Mouse (Mus musculus): ENCODE data around the gene Sytl1. TPM values are rescaled to one million over a fixed set of nuclear protein-coding genes. Genes with fewer than 3 reads are reported as not detected.

The Sytl1 gene
- polyA plus RNA-seq, 1 experiment from 2014 or later, result 0.66 TPM

- ATAC-seq, result no peak
- Histone ChIP-seq H3K4me2 (replicated peaks) (no peak overlapping the region), H3K27ac (no peak overlapping the region), H3K27me3 (peaks cover 37% of the 10 kb centered on the region), H3K4me1 (replicated peaks) (peaks cover 12% of the 10 kb centered on the region), H3K9ac (replicated peaks) (no peak overlapping the region), H3K4me3 (replicated peaks) (no peak overlapping the region), H3K36me3 (no peaks in the 10 kb centered on the region), H3K9me3 (no peaks in the 10 kb centered on the region)
- 85% methylated on average over 8 of the region's 8 CpGs for WGBS
Observed at GRCm38 (mm10) chr4:133221701-133222100, 41.2 kb downstream of the Sytl1 start.

- H3K36me3 ChIP-seq, result no peaks in the 10 kb centered on the region
- peak overlapping the region; percentile 30 for H3K4me3 ChIP-seq (replicated peaks)
- H3K9ac ChIP-seq (replicated peaks), result peak overlapping the region; percentile 59
- no peak overlapping the region for H3K27ac ChIP-seq
- no peak for ATAC-seq
- H3K4me1 ChIP-seq (replicated peaks), result peaks cover 12% of the 10 kb centered on the region
- H3K4me2 ChIP-seq (replicated peaks), result peak overlapping the region; percentile 55
- peaks cover 37% of the 10 kb centered on the region for H3K27me3 ChIP-seq
- H3K9me3 ChIP-seq, result no peaks in the 10 kb centered on the region
- 1% methylated on average over 25 of the region's 25 CpGs for WGBS
Observed at GRCm38 (mm10) chr4:133220656-133221055, 42.3 kb downstream of the Sytl1 start.

- no peak overlapping the region for H3K4me3 ChIP-seq (replicated peaks)
- 90% methylated on average over 3 of the region's 3 CpGs for WGBS
- H3K9me3 ChIP-seq, result no peaks in the 10 kb centered on the region
- H3K27ac ChIP-seq, result no peak overlapping the region
- no peak for ATAC-seq
- H3K9ac ChIP-seq (replicated peaks), result no peak overlapping the region
- H3K36me3 ChIP-seq, result no peaks in the 10 kb centered on the region
- H3K27me3 ChIP-seq, result peaks cover 54% of the 10 kb centered on the region
- H3K4me1 ChIP-seq (replicated peaks), result peaks cover 13% of the 10 kb centered on the region
- no peak overlapping the region for H3K4me2 ChIP-seq (replicated peaks)
Observed at GRCm38 (mm10) chr4:133218745-133219144, 44.2 kb downstream of the Sytl1 start.

GRCm38 (mm10) chr4:133217641-133218040 lies 45.3 kb downstream of the Sytl1 start:
- Histone ChIP-seq H3K36me3 (no peaks in the 10 kb centered on the region), H3K27me3 (peaks cover 60% of the 10 kb centered on the region), H3K4me2 (replicated peaks) (no peak overlapping the region), H3K27ac (no peak overlapping the region), H3K4me3 (replicated peaks) (no peak overlapping the region), H3K4me1 (replicated peaks) (peaks cover 24% of the 10 kb centered on the region), H3K9me3 (no peaks in the 10 kb centered on the region), H3K9ac (replicated peaks) (no peak overlapping the region)
- 1% methylated on average over 5 of the region's 5 CpGs for WGBS
- ATAC-seq, result peak; percentile 21; the same call in 1 of the 2 replicates

GRCm38 (mm10) chr4:133213661-133214060 lies 49.3 kb downstream of the Sytl1 start:
- Histone ChIP-seq H3K9me3 (no peaks in the 10 kb centered on the region), H3K4me1 (replicated peaks) (peaks cover 25% of the 10 kb centered on the region), H3K4me3 (replicated peaks) (peak overlapping the region; percentile 61; the same call in 1 of the 2 replicates), H3K36me3 (no peaks in the 10 kb centered on the region), H3K27me3 (peaks cover 50% of the 10 kb centered on the region), H3K9ac (replicated peaks) (no peak overlapping the region), H3K27ac (no peak overlapping the region; the same call in 1 of the 2 replicates), H3K4me2 (replicated peaks) (peak overlapping the region; percentile 89)
- 7% methylated on average over 10 of the region's 10 CpGs for WGBS
- no peak for ATAC-seq

GRCm38 (mm10) chr4:133213268-133213590 lies 49.7 kb downstream of the Sytl1 start:
- 0% methylated on average over 9 of the region's 9 CpGs for WGBS
- peak overlapping the region; percentile 61 for H3K4me3 ChIP-seq (replicated peaks)
- ATAC-seq, result 0 out of 2 replicates have a peak, but pooled peaks have one; percentile 2
- H3K36me3 ChIP-seq, result no peaks in the 10 kb centered on the region
- no peak overlapping the region for H3K27ac ChIP-seq
- H3K27me3 ChIP-seq, result peaks cover 50% of the 10 kb centered on the region
- H3K4me2 ChIP-seq (replicated peaks), result peak overlapping the region; percentile 89
- H3K4me1 ChIP-seq (replicated peaks), result peaks cover 25% of the 10 kb centered on the region
- H3K9me3 ChIP-seq, result no peaks in the 10 kb centered on the region
- H3K9ac ChIP-seq (replicated peaks), result peak overlapping the region; percentile 65

- Histone ChIP-seq H3K9ac (replicated peaks) (peak overlapping the region; percentile 65), H3K27me3 (peaks cover 50% of the 10 kb centered on the region), H3K4me3 (replicated peaks) (peak overlapping the region; percentile 61), H3K4me1 (replicated peaks) (peaks cover 22% of the 10 kb centered on the region), H3K27ac (no peak overlapping the region), H3K36me3 (no peaks in the 10 kb centered on the region), H3K4me2 (replicated peaks) (peak overlapping the region; percentile 89), H3K9me3 (no peaks in the 10 kb centered on the region)
- WGBS, result 2% methylated on average over 43 of the region's 44 CpGs
- peak; percentile 85 for ATAC-seq
Observed at GRCm38 (mm10) chr4:133212562-133213267, 50.2 kb downstream of the Sytl1 start.

- under 1% methylated on average over 51 of the region's 52 CpGs for WGBS
- peaks cover 21% of the 10 kb centered on the region for H3K4me1 ChIP-seq (replicated peaks)
- peak; percentile 75 for ATAC-seq
Observed at GRCm38 (mm10) chr4:133211751-133212561, 51.0 kb downstream of the Sytl1 start, which contains the start of the genes Cd164l2 and Gpr3. Cd164l2 (plus strand) TSS chr4:133212131. Gpr3 (minus strand) TSS chr4:133212536.

GRCm38 (mm10) chr4:133210788-133211390 lies 52.0 kb downstream of the Sytl1 start:
- Histone ChIP-seq H3K36me3 (no peaks in the 10 kb centered on the region), H3K27ac (no peak overlapping the region), H3K4me3 (replicated peaks) (no peak overlapping the region), H3K27me3 (peaks cover 50% of the 10 kb centered on the region), H3K4me1 (replicated peaks) (peaks cover 21% of the 10 kb centered on the region), H3K9me3 (no peaks in the 10 kb centered on the region), H3K4me2 (replicated peaks) (no peak overlapping the region), H3K9ac (replicated peaks) (no peak overlapping the region)
- 93% methylated on average over 19 of the region's 19 CpGs for WGBS
- ATAC-seq, result no peak

More at GRCm38 (mm10) chr4:133211751-133212561, 51.0 kb downstream of the Sytl1 start, which contains the start of the genes Cd164l2 and Gpr3:
- H3K9ac ChIP-seq (replicated peaks), result peak within 1 kb of the TSS; percentile 65
- peaks cover 50% of the 10 kb centered on the region for H3K27me3 ChIP-seq
- H3K27ac ChIP-seq, result no peak within 1 kb of the TSS
- H3K9me3 ChIP-seq, result no peaks in the 10 kb centered on the region
- no peaks in the 10 kb centered on the region for H3K36me3 ChIP-seq
- H3K4me2 ChIP-seq (replicated peaks), result peak within 1 kb of the TSS; percentile 89
- H3K4me3 ChIP-seq (replicated peaks), result peak within 1 kb of the TSS; percentile 61

- H3K4me3 ChIP-seq (replicated peaks), result no peak overlapping the region
- H3K27ac ChIP-seq, result no peak overlapping the region
- 91% methylated on average over 24 of the region's 24 CpGs for WGBS
- H3K27me3 ChIP-seq, result peaks cover 46% of the 10 kb centered on the region
- no peak for ATAC-seq
- H3K9ac ChIP-seq (replicated peaks), result no peak overlapping the region
- H3K4me1 ChIP-seq (replicated peaks), result peaks cover 21% of the 10 kb centered on the region
- H3K36me3 ChIP-seq, result no peaks in the 10 kb centered on the region
- no peak overlapping the region for H3K4me2 ChIP-seq (replicated peaks)
- H3K9me3 ChIP-seq, result no peaks in the 10 kb centered on the region
Observed at GRCm38 (mm10) chr4:133210023-133210787, 52.7 kb downstream of the Sytl1 start.

GRCm38 (mm10) chr4:133209366-133209765 lies 53.5 kb downstream of the Sytl1 start:
- Histone ChIP-seq H3K9ac (replicated peaks) (no peak overlapping the region), H3K9me3 (no peaks in the 10 kb centered on the region), H3K36me3 (no peaks in the 10 kb centered on the region), H3K27ac (no peak overlapping the region), H3K27me3 (peaks cover 39% of the 10 kb centered on the region), H3K4me2 (replicated peaks) (no peak overlapping the region), H3K4me1 (replicated peaks) (peaks cover 29% of the 10 kb centered on the region), H3K4me3 (replicated peaks) (no peak overlapping the region)
- 5% methylated on average over 11 of the region's 11 CpGs for WGBS
- ATAC-seq, result no peak

All from midbrain, embryonic 13.5 days (tissue).